Mouse (Mus musculus): Measurements from ENCODE around the gene Ms4a4b.
"Not testable (repeated sequence)": the region's sequence is repeated elsewhere in the genome, so short reads cannot be mapped to it uniquely, and the experiment has no call there.

Gene Ms4a4b

DNA sequence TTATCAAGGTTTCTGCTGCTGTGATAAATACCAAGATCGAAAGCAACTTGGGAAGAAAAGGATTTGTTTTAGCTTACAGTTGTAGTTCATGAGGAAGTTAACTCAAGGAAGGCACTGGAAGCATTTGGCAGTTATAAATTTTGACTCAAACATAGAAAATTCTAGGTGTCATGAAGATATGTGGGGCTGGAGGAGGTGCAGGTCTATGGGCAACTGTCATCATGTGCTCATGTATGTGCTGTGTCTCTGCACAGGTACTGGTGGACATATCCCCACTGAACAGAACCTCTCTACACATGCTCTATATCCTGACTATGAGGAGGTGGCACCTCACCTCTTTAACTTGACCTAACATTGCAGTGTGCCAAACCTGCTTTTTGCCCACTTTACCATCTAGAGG lies 43.2 kb downstream of the Ms4a4b start:
- no peak for DNase-seq (ENCODE audit: low spot score in 2 of 2)

DNA sequence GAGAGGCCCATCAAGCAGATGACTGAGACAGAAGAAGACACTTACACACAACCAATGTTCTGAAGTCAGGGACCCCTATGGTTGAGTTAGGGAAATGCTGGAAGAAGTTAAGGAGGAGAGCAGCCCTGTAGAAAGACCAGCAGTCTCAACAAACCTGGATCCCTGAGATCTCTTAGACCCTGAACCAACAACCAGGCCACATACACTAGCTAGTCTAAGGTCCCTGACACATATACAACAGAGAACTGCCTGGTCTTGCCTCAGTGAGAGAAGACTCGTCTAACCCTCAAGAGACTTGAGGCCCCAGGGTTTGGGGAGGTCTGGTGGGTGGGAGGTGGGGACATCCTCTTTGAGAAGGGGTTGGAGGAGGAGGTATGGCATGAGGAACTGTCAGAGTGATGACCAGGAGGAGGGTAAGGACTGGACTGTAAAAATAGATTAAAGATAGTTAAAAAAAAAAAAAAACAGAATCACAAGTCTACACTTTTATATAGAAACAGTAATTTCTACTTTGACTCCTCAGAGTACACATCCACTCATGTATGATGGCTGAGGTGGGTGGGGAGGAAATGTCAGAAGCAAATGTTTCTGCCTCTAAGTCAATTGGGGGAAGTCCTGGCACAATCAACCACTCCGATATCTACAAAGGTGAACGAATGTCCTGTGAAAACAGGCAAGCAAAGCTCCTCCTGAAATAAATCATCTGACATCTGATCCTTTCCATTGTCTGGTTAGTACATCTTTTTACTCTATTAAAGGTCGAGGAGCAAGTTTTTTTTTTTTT lies 48.2 kb downstream of the Ms4a4b start:
- DNase-seq (ENCODE audit: low spot score in 2 of 2), result no peak

- no peak for DNase-seq (ENCODE audit: low spot score in 2 of 2)
Observed at GRCm38 (mm10) chr19:11492671-11493070, 49.3 kb downstream of the Ms4a4b start.

DNA sequence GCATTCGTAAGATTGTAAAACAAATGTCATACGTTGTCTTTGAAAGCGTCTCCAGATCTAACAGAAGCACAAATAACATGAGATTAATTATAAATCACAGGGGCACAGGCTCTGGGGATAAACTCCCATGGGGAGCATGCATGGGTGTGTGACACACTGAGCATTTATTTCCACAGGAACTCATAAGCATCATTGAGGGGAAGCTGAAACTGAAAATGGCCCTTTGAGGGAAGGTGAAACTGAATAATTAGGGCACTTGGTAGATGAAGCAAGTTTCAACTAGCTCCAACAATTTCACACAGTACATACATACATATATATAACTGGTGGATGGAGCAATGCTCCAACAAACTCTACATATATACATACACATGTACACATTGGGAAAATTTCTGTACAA lies 51.2 kb downstream of the Ms4a4b start:
- no peak for DNase-seq (ENCODE audit: low spot score in 2 of 2)

- DNase-seq (ENCODE audit: low spot score in 2 of 2), result no peak
Observed at GRCm38 (mm10) chr19:11496361-11496760, 53.0 kb downstream of the Ms4a4b start.

DNA sequence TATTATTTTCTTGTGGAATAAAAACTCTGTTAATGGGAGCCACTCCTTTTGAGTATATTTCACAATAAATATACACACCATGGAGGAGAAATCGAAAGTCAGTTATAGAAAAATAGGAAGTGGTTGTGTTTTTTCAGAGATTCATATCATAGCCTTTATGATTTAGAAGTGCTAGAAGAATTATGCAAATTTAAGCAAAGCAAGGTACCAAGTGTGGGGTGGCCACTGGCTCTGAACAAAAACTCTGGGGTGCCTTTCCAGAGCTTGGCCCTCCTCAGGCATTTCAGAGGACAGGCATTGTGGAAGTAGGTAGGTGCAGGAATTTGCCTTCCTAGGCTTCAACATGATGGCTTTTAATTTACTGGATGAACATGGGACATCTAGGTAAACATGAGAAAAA lies 53.9 kb downstream of the Ms4a4b start:
- DNase-seq (ENCODE audit: low spot score in 2 of 2), result not testable (repeated sequence)

DNA sequence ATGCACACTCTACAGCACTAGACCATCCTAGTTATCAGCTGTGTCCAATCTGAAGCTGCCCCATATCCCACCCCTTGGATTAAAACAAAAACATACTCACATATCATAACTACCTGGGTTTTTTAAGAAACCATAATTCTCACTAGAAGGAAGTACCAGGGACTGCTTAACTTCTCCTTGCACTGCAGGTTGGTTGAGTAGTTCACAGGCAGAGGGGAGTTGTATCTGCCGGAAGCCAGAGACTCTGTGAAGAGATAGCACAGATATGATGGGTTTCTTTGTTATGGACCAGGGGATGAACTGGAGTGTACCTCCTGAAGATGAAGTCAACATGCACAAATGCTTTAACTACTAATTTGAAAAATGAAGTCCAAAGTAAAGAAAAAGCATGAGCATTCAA lies 57.4 kb downstream of the Ms4a4b start:
- no peak for DNase-seq (ENCODE audit: low spot score in 2 of 2)

GRCm38 (mm10) chr19:11501326-11501725 lies 58.0 kb downstream of the Ms4a4b start:
- DNase-seq (ENCODE audit: low spot score in 2 of 2), result no peak

DNA sequence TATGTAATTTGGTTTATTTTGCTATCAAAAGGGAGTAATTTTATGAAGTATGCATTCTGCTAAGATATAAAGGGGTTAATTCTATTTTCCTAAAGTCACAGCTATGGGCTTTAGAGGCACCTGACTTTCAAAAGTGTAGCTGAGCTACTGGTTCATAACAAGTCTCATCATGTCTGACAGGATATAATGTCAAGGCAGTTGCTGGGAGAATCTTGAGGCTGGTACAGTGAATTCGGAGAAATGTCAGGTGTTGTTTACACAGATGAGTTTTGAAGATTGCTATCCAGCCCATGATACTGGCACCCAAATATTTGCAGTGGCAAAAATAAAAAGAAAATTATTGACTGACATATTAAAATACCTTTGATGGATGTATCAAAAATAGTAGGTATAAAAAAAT lies 61.5 kb downstream of the Ms4a4b start:
- no peak for DNase-seq (ENCODE audit: low spot score in 2 of 2)

- no peak for DNase-seq (ENCODE audit: low spot score in 2 of 2)
Observed at GRCm38 (mm10) chr19:11513458-11513857, 70.1 kb downstream of the Ms4a4b start.

- no peak for DNase-seq (ENCODE audit: low spot score in 2 of 2)
Observed at GRCm38 (mm10) chr19:11516246-11516645, 72.9 kb downstream of the Ms4a4b start, which contains the start of gene Ms4a6b. TSS of gene Ms4a6b (plus strand) at chr19:11516512.
